Mouse (Mus musculus) erythroblast, adult 5-6 weeks (primary cell): ENCODE measurements around the gene Irf9. TPM values are rescaled to one million over a fixed set of nuclear protein-coding genes. Genes with fewer than 3 reads are reported as not detected.

Experiments
- ATAC-seq: replicated peaks from 2 replicates; pipeline ENCODE4 v1.8.0; 2016; ENCODE audit warnings: moderate number of reproducible peaks, mild to moderate bottlenecking, moderate TSS enrichment, inconsistent platforms; ENCODE audit not compliant: poor library complexity, low FRiP score, severe bottlenecking
- total RNA-seq, 2 experiments: library from RNA; stranded (forward) in 1 of 2; stranded (reverse) in 1 of 2; fragments of 150-400 nt in 1 of 2; fragments of 200-764, 138-1000 nt in 1 of 2; gene quantifications; 2 replicates each; pipeline versions ENCODE4 v1.2.3 to v1.2.4; 2015 to 2017; ENCODE audit warnings: low replicate concordance in 2 of 2

The Irf9 gene
- total RNA-seq (2015; ENCODE audit: low replicate concordance) (65.1 and 69.8 TPM in 2 replicates), total RNA-seq (2017; ENCODE audit: low replicate concordance) (104 and 106 TPM in 2 replicates)

- no peak for ATAC-seq
Observed at GRCm38 (mm10) chr14:55603271-55603632, at the start of gene Irf9. Irf9 (plus strand) TSS chr14:55603571.

DNA sequence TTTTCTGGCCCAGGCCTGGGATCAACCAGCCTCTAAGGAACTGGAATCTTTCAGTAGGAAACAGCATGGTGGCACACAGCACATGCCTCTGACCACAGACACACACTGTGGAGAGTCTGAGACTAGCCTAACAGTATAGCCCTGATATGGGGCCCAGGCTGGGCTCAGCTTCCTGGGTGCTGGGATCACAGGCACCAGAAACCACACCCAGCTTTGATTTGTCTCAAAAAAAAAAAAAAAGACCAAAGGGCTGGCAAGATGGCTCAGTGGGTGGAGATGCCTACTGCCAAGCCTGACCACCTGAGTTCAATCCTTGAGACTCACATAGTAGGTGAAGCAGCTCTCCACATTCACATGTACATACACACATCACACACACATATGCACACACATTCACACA lies 48.7 kb upstream of the Irf9 start:
- ATAC-seq, result no peak

DNA sequence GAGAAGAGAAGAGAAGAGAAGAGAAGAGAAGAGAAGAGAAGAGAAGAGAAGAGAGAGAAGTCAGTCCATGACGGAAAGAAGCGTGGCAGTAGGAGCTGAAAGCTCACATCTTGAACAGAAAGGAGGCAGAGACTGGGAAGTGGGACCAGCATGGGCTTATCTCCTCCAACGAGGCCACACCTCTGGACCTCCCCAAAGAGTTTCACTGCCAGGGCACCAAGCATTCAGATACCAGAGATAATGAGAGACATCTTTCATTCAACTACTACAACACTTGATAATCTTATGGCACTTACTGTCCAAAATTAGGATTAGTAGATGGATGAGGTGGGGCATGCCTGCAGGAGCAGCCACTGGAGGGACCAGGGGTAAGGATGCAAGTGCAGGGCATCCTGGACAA lies 47.6 kb upstream of the Irf9 start:
- no peak for ATAC-seq

- no peak for ATAC-seq
Observed at GRCm38 (mm10) chr14:55557003-55557402, 46.4 kb upstream of the Irf9 start.

- no peak for ATAC-seq
Observed at GRCm38 (mm10) chr14:55557587-55557986, 45.8 kb upstream of the Irf9 start.

DNA sequence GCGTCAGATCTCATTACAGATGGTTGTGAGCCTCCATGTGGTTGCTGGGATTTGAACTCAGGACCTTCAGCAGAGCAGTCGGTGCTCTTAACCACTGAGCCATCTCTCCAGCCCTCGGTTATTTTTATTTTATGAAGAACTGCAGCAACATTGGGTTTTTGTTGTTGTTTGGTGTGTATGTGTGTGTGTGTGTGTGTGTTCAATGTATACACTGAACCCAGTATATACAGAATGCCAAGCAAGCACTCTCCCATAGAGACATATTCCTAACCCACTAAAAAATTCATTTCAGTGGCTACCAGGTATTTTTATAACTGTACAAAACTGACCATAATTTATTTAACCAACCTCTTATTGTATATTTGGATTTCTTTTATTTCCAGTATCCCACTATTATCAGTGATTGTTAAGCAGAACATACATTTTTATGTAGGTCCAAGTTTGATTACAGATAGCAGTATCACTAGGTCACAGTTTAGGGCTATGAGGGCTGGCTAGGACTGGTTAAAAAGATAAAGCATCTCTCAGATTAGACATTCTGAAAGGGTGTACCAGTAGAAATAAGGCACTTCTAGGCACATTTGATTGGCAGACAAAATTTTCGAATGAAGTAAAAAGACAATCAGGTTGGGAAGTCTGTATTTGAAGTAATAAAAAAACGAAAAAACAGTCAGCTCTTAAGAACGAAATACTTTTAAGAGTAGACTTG lies 44.5 kb upstream of the Irf9 start:
- no peak for ATAC-seq

DNA sequence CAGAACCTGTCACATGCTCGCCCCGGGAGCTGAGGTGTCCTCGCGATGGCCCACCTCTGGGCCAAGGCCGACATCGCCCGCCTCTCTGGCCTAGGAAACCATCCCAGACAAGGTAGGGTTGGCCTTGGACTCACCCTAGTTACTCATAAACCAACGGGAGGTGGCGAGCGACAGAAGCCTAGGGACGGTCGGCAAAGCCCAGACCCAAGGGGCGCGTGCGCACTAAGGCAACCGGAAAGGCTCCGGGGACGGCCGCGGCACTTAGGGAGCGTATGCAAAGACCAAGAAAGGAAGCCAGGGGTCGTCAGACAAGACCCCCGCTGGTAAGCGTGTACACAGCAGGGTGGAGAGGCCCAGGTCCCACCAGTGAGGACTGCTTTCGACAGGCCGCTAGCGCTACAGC lies 43.6 kb upstream of the Irf9 start, which contains the start of gene Dcaf11:
Dcaf11 (plus strand) TSS at position 208 of the 403 bp plus-strand sequence.
- ATAC-seq, result peak; percentile 76

DNA sequence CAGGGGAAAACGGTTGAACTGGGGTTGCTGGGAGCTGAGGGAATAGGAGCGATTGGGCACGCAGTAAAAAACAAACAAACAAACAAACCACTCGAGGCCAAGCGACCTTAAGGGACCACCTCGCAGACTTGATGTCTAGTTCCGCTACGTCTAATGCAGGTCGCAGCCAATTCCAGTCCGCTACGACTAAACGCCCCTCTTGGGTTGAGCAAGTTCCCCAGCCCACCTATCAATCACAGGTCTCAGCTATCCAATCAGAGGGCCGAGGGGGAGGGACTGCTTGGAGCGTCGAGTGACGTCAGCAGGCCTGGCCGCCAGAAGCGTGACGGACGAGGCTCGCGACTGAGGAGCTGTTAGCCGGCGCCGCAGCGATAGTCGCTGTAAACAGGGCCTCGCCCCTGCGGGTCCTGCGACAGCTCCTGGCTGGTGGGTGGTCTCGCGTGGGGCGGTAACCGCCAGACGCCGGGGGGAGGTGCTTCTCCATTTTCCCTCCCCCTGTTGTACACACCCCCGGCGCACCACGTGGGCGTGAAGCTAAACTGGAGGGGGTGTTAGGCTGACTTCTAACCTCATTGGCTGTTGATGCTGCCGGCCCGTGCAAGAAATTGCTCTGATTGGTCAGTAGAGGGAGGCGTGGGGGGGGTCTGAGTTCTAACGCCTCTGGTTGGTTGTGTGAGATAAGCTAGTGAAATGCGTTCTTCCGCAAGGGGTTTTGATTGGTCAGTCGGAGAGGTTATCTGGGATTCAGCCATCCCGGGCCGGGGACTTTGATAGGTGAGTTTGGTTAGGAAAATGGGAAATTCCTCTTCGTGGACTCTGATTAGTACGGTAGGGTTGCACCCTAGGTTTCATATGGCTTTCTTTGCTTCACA lies 42.9 kb upstream of the Irf9 start, which contains the start of gene A730061H03Rik:
A730061H03Rik (minus strand) TSS at position 205 of the 872 bp plus-strand sequence.
- ATAC-seq, result peak; percentile 84

DNA sequence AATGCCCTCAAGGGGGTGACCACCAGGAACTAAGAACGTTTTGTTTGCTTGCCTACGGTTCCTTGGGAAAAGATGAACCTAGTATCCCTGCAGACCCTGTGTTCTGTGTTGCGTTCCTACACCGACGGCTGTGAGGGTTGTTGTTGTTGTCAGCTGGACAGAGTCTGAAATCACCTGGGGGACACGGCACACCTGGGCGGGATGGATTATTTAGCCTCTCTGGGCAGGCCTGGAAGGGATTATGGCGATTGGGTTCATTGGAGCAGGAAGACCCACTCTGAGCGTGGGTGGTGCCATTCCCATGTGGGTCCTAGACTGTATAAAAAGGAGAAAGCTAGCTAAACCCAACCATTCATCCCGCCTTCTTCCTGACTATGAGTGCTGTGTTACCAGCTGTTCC lies 41.5 kb upstream of the Irf9 start:
- ATAC-seq, result no peak

GRCm38 (mm10) chr14:55563249-55563648 lies 40.1 kb upstream of the Irf9 start:
- no peak for ATAC-seq

- ATAC-seq, result no peak
Observed at GRCm38 (mm10) chr14:55565748-55566147, 37.6 kb upstream of the Irf9 start.

- ATAC-seq, result no peak
Observed at GRCm38 (mm10) chr14:55567496-55567895, 35.9 kb upstream of the Irf9 start.

DNA sequence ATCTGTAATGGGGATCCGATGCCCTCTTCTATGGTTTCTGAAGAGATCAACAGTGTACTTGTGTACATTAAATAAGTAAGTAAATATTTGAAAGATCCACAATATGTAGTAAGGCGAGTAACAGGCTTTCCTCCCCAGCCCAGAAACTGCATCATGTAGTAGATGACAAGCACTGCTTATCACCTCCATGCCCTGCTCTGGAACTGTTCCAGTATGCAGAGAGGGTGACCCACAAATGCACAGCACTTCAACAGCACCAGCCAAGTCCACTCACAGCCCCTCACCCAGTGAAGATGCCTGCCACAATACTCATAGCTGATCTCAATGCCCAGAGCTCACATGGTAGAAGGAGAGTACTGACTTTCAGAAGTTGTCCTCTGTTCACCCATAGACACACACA lies 32.8 kb upstream of the Irf9 start:
- ATAC-seq, result peak; percentile 34; the same call in 1 of the 2 replicates

- ATAC-seq, result no peak
Observed at GRCm38 (mm10) chr14:55571760-55572159, 31.6 kb upstream of the Irf9 start.

GRCm38 (mm10) chr14:55575302-55575701 lies 28.1 kb upstream of the Irf9 start, which contains the start of gene Fitm1:
Fitm1 (plus strand) TSS chr14:55575617.
- ATAC-seq, result no peak

- no peak for ATAC-seq
Observed at GRCm38 (mm10) chr14:55575711-55576110, 27.7 kb upstream of the Irf9 start.

- ATAC-seq, result no peak
Observed at GRCm38 (mm10) chr14:55576376-55576775, 27.0 kb upstream of the Irf9 start.

DNA sequence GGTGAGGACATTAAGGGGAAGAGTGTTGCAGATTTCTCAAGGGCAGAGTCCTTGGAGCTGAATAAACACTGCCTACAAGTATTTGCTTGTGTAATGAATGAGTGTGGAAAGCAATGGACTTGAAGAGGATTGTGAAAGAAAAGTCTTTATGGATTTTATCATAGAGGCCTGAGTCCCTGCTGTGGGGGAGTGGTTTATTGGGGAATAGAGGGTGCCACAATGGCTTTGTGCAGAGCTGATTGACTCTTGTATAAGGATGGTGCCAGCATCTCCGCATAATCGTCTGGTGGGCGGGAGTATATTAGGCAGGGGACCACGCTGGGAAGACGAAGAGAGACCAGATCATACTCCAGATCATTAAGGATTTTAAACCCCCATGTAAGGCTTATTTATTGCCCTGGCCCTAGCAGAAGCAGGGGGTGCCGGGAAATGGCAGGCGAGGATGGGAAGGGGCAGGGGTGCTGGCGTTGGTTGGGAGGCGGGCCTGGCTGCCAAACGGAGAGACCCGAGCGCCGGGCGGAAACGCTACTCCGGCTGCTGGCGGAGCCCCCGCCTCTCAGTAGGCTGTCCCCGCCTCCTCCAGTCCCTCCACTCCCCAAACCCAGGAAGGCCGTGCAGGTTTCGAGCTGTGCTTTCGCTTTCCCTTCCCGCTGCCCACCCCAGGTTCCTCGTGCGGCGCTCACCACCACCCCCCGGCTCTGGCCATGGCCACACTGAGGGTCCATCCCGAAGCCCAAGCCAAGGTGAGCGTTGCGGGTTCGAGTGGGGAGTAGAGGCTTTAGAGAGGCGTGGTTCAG lies 25.3 kb upstream of the Irf9 start, which contains the start of gene Psme1:
Psme1 (plus strand) TSS at position 253 of the 797 bp plus-strand sequence.
- peak; percentile 78 for ATAC-seq

DNA sequence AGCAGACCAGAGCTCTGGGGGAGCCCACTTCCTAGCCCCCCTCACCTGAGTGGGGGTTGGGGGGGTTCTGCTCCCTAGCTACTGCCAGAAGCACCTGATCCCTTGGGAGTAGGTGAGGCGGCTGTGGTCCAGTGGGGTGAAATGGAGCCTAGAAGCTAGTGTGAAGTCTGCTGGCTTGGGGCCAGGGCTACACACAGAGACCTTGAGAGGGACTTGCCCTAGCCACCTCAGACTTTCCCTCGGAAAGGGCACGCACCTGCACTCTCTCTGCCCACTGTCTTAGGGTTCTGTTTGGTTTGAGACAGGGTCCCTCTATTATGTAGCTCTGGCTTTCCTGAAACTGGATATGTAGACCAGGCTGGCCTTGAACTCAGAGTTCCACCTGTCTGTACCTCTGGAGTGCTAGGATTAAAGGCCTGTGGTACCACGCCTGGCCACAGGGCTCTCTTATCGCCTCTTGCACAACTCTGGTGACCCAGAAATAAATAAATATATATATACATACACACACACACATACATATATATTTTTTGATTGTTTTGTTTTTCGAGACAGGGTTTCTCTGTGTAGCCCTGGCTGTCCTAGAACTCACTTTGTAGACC lies 24.6 kb upstream of the Irf9 start:
- peak; percentile 62 for ATAC-seq
